Comparison of ENCODE assay signal across 1 mouse cellular context in the genomic region with DNA sequence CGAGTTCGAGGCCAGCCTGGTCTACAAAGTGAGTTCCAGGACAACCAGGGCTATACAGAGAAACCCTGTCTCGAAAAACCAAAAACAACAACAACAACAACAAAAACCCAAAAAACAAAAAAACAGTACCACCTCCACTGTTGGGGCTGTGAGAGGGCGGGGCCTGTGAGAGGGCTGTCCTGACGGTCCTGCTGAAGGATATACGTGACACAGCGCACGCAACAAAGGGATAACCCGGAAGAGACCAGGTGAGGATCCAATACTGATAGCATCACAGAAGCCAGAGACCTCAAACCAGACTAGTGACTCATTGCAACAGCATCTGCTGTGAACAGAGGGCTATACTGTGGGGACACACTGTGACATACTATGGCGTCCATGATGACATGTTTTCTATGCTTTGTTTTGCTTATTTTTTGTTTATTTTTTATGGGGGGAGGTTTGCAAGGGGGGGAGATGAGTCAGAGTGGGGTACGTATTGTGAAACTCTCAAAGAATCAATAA.
TF ChIP-seq lines count a peak whose summit lies in the region.

No protein-coding gene starts in this region.

TF ChIP-seq in myocyte, 11 proteins besides CTCF, POLR2A, EP300 and RAD21 (continued from another document):
- TF ChIP-seq MAX (IDR thresholded peaks at IDR 0.05; ENCODE audit: low read depth) (no peak), SRF (IDR thresholded peaks at IDR 0.05; ENCODE audit: control insufficient read depth, insufficient read length, low read depth) (no peak), USF1 (IDR thresholded peaks at IDR 0.05; ENCODE audit: low read depth) (no peak), POLR2AphosphoS2 (IDR thresholded peaks at IDR 0.05; ENCODE audit: insufficient read length, low read depth) (no peak)
